Comparison of ENCODE assay signal across 8 mouse cellular contexts in genomic region chr9:45041131-45041838, GRCm38 (mm10). TPM values are rescaled to one million over a fixed set of nuclear protein-coding genes. Genes with fewer than 3 reads are reported as not detected.
DNase-seq lines count a peak whose midpoint lies in the region; ATAC-seq lines count a peak whose summit lies in the region.

No protein-coding gene starts in this region.

- H3K9me3 ChIP-seq in neural tube, embryonic 12.5 days = no peaks in the 10 kb centered on the region

- no peaks in the 10 kb centered on the region for H3K36me3 ChIP-seq in neural tube, embryonic 12.5 days

- 34% methylated on average over 17 of the region's 17 CpGs for WGBS in neural tube, embryonic 12.5 days

- H3K4me2 ChIP-seq in neural tube, embryonic 12.5 days (replicated peaks) = 0 out of 2 replicates have a peak overlapping the region, but pooled peaks have one; percentile 16

- H3K27ac ChIP-seq in neural tube, embryonic 12.5 days = no peak overlapping the region

- 0 out of 2 replicates have a peak, but pooled peaks cover 5% of the 10 kb centered on the region for H3K4me1 ChIP-seq in neural tube, embryonic 12.5 days

- peaks cover 45% of the 10 kb centered on the region for H3K27me3 ChIP-seq in neural tube, embryonic 12.5 days (replicated peaks)

- no peak overlapping the region for H3K4me3 ChIP-seq in neural tube, embryonic 12.5 days

- ATAC-seq in CD4-positive, CD25-positive, alpha-beta regulatory T cell, adult 4 months = no peak
- ATAC-seq in neural tube, embryonic 12.5 days (ENCODE audit: low FRiP score, low read depth) = no peak

- H3K9ac ChIP-seq in neural tube, embryonic 12.5 days = no peak overlapping the region

- DNase-seq in CD4-positive, CD25-positive, alpha-beta regulatory T cell, adult 2 months (ENCODE audit: low read depth, low spot score) = peak; percentile 36
- peak; percentile 57 for DNase-seq in urinary bladder, postnatal 14 days (ENCODE audit: low spot score)
- no peak for DNase-seq in urinary bladder, postnatal 25 days (ENCODE audit: low spot score)
- DNase-seq in kidney, postnatal 4 days = peak; percentile 56 to 75
- DNase-seq in spleen, postnatal 4 days (ENCODE audit: low spot score in 2 of 2) = no peak
- DNase-seq in layer of hippocampus, postnatal 25 days (ENCODE audit: extremely low spot score in 1 of 2, low spot score in 1 of 2) = no peak

RNA-seq across cellular contexts. Expression of gene Mpzl2, which starts 1.7 kb away (rescaled TPM):
- under 1 TPM; 0.16 to 0.24 TPM for polyA plus RNA-seq in CD4-positive, CD25-positive, alpha-beta regulatory T cell, adult 4 months (2017; shearing (Covaris generic))
- 1.6 and 1.8 TPM in 2 replicates for polyA plus RNA-seq in neural tube, embryonic 12.5 days (2016; fragmentation: Nextera tagmentation; extraction: Ambion mirVana)
- under 1 TPM; 0.75 to 0.79 TPM for total RNA-seq in layer of hippocampus, postnatal 25 days (2021)

RNA-seq across cellular contexts. Expression of gene Mpzl3, which starts 13.7 kb away (rescaled TPM):
- 10 to 100 TPM in 1 of 2 experiments, 1 to 10 TPM in 1; 7.5 to 10.8 TPM for polyA plus RNA-seq in CD4-positive, CD25-positive, alpha-beta regulatory T cell, adult 4 months (2017; shearing (Covaris generic))
- polyA plus RNA-seq in neural tube, embryonic 12.5 days (2016; fragmentation: Nextera tagmentation; extraction: Ambion mirVana) = 1.9 and 2.2 TPM in 2 replicates
- 1 to 10 TPM; 4.3 to 5.3 TPM for total RNA-seq in layer of hippocampus, postnatal 25 days (2021)

RNA-seq across cellular contexts. Expression of gene Cd3e, which starts 31.9 kb away (rescaled TPM):
- polyA plus RNA-seq in CD4-positive, CD25-positive, alpha-beta regulatory T cell, adult 4 months (2017; shearing (Covaris generic)) = 1,000 to 10,000 TPM; 1,413 to 1,834 TPM
- polyA plus RNA-seq in neural tube, embryonic 12.5 days (2016; fragmentation: Nextera tagmentation; extraction: Ambion mirVana) = not detected in 2 replicates
- not detected for total RNA-seq in layer of hippocampus, postnatal 25 days (2021)

RNA-seq across cellular contexts. Expression of gene Jaml, which starts 37.7 kb away (rescaled TPM):
- 1 to 10 TPM; 3.8 to 5.3 TPM for polyA plus RNA-seq in CD4-positive, CD25-positive, alpha-beta regulatory T cell, adult 4 months (2017; shearing (Covaris generic))
- polyA plus RNA-seq in neural tube, embryonic 12.5 days (2016; fragmentation: Nextera tagmentation; extraction: Ambion mirVana) = 0.10 and 0.49 TPM in 2 replicates
- total RNA-seq in layer of hippocampus, postnatal 25 days (2021) = under 1 TPM in 1 of 2 experiments, not detected in 1; 0.32 TPM

RNA-seq across cellular contexts. Expression of gene Cd3d, which starts 59.7 kb away (rescaled TPM):
- 100 to 1,000 TPM; 544 to 973 TPM for polyA plus RNA-seq in CD4-positive, CD25-positive, alpha-beta regulatory T cell, adult 4 months (2017; shearing (Covaris generic))
- not detected in 2 replicates for polyA plus RNA-seq in neural tube, embryonic 12.5 days (2016; fragmentation: Nextera tagmentation; extraction: Ambion mirVana)
- total RNA-seq in layer of hippocampus, postnatal 25 days (2021) = not detected

Comparison
In these comparisons a context has a peak if more than half of its experiments do, and no peak if none do; other contexts are left out.
1. DNase-seq: peak in CD4-positive, CD25-positive, alpha-beta regulatory T cell, adult 2 months (single experiment), urinary bladder, postnatal 14 days (single experiment) and kidney, postnatal 4 days (2 of 2); none in urinary bladder, postnatal 25 days (single experiment), spleen, postnatal 4 days (0 of 2) and layer of hippocampus, postnatal 25 days (0 of 2).
2. RNA of gene Cd3e, which starts 31.9 kb away (polyA plus RNA-seq): 1,413 to 1,834 TPM in CD4-positive, CD25-positive, alpha-beta regulatory T cell, adult 4 months; not detected in neural tube, embryonic 12.5 days; every median in the first group is over 1,000 times any median in the second.